Mouse (Mus musculus): Measurements from ENCODE around the gene Tmbim1.
"Not testable (repeated sequence)": the region's sequence is repeated elsewhere in the genome, so short reads cannot be mapped to it uniquely, and the experiment has no call there.

Tmbim1 gene

DNA sequence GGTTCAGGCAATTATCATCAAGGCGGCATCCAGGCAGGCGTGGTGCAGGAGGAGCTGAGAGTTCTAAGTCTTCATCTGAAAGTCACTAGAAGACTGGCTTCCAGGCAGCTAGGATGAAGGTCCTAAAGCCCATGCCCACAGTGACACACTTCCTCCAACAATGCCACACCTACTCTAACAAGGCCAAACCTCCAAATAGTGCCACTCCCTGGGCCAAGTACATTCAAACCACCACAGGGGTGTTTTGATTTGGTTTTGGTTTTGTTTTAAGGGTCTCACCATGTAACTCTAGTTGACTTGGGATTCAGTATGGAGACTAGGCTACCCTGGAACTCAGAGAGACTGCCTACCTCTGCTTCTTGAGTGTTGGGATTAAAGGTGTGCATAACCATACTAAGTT lies at the start of gene Tmbim1:
Gene Tmbim1, minus strand, starts transcription at position 101 of the 400 bp plus-strand sequence.
- DNase-seq (ENCODE audit: low read depth, low spot score) = no peak

- DNase-seq (ENCODE audit: low read depth, low spot score) = no peak
Measured at GRCm38 (mm10) chr1:74353453-74354229, 48.2 kb upstream of the Tmbim1 start.

DNA sequence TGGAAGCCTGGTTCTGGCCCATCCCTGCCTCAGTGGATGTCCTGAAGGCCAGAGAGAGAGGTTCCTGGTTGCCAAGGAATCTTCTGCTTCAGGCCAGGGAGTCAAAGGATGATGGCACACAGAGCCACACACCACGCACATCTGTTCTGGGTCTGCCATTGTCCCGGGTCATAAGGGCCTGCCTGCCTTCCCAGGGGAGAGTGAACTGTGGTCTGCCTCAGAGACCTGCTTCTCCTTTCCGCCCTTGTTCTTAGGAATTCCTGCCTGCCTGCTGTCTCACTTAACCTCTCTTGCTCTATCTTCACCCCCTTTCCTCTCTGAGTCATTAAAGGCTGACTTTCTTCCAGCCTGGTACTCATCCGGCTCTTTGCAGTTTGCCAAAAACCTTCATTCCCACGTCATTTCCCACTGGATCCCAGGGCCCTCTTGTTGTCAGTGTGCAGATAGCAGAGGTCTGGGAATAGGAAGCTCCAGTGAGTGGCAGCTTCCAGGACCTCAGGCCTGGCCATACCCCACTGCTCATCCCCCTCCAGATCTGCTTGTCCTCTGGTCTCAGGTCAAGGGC lies 47.2 kb upstream of the Tmbim1 start:
- DNase-seq (ENCODE audit: low read depth, low spot score) = no peak

GRCm38 (mm10) chr1:74351185-74351769 lies 45.9 kb upstream of the Tmbim1 start:
- no peak for DNase-seq (ENCODE audit: low read depth, low spot score)

GRCm38 (mm10) chr1:74344163-74344916 lies 38.9 kb upstream of the Tmbim1 start:
- DNase-seq (ENCODE audit: low read depth, low spot score) = no peak

DNA sequence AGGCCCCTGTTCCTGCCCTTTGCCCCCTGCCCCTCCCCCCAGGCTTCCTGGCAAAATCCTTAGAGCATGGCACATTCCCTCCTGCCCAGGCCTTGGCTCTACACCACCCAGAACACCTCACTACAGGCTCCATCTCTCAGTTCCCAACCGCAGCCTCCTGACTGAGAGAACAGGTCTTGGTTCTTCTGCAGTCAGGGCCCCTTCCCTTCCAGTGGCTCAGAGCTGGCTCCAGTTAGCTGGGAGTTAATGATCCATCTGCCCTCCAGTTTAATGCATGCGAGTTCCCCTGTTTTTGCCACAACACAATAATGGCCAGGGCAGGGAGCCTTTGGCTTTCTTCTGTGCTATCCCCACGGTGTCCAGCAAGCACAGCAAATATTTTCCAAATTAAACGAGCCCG lies 37.7 kb upstream of the Tmbim1 start:
- no peak for DNase-seq (ENCODE audit: low read depth, low spot score)

DNA sequence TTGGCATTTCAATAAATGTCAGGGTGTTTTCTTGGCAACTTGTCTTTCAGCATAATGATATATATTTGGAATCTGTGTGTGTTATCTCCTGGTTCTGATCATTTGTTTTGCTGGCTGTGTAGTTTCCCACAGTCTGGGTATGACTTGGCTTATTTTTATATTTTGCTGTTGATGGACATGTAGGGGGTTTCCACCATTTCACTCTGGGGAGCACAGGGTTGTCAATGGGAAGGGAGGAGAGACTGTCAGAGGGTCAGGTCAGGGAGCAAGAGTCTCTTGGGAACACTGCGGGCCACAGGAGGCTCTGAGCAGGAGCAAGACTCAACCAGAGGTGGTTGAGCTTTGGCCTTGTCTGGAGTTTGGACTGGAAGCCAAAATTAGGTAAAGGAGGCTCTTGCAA lies 36.9 kb upstream of the Tmbim1 start:
- DNase-seq (ENCODE audit: low read depth, low spot score) = no peak

DNA sequence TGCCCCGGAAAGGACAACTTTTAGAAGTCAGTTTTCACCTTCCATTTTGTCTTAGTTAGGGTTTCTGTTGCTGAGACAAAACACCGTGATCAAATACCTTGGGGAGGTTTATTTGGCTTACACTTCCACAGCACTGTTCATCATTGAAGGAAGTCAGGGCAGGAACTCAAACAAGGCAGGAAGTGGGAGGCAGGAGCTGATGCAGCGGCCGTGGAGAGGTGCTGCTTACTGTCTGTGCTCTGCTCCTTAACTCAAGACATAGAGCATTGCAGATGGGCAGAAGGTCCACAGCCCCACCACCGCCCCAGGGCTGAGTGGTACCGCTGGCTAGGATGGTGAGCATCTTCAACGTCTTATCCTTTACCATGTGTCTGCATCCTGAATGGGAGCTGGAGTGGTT lies 36.5 kb upstream of the Tmbim1 start:
- no peak for DNase-seq (ENCODE audit: low read depth, low spot score)

GRCm38 (mm10) chr1:74340992-74341391 lies 35.6 kb upstream of the Tmbim1 start:
- DNase-seq (ENCODE audit: low read depth, low spot score) = not testable (repeated sequence)

DNA sequence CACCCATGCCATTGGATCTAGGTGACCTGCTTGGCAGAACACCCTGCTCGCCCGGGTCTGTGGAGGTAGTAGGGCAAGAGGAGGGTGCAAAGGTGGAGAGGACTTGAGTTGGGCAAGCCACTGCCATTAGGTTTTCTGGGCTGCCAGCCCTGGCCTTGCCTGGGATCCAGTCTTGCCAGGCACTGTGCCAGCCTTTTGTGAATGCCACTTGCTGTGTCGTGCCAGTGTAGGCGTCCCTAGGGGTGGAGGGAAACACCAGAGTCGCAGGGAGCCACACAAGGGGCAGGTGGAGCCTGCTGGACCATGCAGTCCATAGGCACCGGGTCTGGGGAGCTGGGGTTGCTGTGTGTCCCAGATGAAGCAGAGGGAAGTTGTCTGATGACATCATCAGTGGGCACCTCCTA lies 34.9 kb upstream of the Tmbim1 start:
- DNase-seq (ENCODE audit: low read depth, low spot score) = no peak

- no peak for DNase-seq (ENCODE audit: low read depth, low spot score)
Measured at GRCm38 (mm10) chr1:74339917-74340316, 34.5 kb upstream of the Tmbim1 start.

- DNase-seq (ENCODE audit: low read depth, low spot score) = no peak
Measured at GRCm38 (mm10) chr1:74338626-74339025, 33.2 kb upstream of the Tmbim1 start.

GRCm38 (mm10) chr1:74338013-74338412 lies 32.6 kb upstream of the Tmbim1 start:
- DNase-seq (ENCODE audit: low read depth, low spot score) = no peak

GRCm38 (mm10) chr1:74337241-74337771 lies 31.9 kb upstream of the Tmbim1 start:
- DNase-seq (ENCODE audit: low read depth, low spot score) = no peak

DNA sequence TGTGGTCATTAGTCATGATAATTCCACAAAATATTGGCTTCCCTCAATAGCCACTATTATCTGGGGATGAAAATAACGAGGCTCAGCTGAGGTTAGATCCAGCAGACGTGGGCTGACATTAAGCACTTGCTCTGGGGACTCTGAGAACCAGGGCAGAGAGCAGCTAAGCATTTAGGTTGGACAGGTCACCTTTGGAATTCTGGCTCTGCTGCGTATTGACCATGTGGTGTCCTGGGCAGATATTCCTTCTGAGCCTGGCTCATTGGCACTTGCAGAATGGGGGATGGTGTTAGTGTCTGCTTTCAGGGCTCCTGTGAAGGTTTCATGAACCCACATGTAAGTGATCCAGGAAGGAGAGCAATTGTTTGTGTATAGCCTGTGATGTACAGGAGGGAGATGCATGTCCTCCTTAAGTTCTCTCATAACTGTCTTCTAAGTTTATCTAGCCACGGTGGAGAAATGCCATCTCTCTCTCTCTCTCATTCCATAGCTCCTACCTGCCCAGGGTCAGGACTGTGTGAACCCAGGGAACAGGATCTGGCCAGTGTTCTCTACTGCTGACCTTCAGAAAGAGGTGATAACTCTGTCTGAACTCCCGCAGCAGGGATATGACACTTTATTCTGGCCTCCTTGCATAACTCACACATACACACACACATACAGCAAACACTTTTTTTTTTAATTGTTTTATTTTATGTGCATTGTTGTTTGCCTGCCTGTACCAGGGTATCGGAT lies 30.2 kb upstream of the Tmbim1 start:
- DNase-seq (ENCODE audit: low read depth, low spot score) = no peak

- DNase-seq (ENCODE audit: low read depth, low spot score) = no peak
Measured at GRCm38 (mm10) chr1:74335033-74335432, 29.6 kb upstream of the Tmbim1 start.

DNA sequence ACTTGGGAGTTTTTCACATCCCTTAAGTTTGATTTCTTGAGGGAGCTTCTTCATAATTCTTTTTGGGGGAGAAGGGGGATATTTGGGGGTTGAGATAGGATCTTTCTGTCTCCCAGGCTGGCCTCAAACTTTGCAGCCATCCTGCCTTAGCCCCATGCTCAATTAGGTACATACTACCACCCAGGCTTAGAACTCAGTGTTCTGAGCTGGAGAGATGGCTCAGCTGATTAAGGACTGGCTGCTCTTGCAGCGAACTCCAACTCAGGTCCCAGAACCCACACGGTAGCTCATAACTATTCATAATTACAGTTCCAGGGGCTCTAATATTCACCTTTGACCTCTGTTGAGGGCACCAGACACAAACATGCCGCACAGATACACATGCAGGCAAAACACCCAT lies 29.2 kb upstream of the Tmbim1 start:
- no peak for DNase-seq (ENCODE audit: low read depth, low spot score)

GRCm38 (mm10) chr1:74332930-74333329 lies 27.5 kb upstream of the Tmbim1 start:
- no peak for DNase-seq (ENCODE audit: low read depth, low spot score)

GRCm38 (mm10) chr1:74332241-74332763 lies 26.9 kb upstream of the Tmbim1 start:
- peak; percentile 95 for DNase-seq (ENCODE audit: low read depth, low spot score)

DNA sequence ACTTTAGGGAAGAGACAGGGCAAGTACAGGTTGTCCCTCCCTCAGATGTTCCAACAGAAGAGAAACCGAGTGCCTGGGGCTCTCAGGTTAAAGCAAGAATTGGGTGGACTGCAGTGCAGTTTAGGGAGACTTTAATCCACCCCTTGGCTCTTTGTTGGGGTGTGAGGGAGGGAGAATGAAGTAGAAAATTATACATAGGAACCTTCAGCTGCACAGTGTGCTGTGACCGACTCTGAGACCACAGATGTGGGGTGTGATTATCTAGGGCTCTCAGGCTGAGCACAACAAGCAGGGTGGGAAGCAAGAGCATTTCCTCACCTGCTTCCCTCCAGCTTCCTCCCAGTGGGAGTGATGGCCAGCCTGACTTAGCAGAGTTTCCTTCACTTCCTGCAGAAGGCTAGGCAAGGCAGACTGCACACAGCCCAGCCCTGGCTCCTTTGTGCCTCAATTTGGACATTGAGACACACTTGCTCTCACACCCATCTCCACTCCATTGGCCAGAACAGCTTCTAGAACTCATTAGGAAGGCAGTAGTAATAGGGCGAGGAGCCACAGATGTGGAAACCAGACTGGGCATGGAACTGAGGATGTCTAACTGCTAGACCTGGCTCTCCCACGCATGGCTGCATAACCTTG lies 25.7 kb upstream of the Tmbim1 start:
- no peak for DNase-seq (ENCODE audit: low read depth, low spot score)

All from retina, postnatal 7 days (tissue).